Mouse (Mus musculus) C2C12 (cell line): Measurements from ENCODE around the gene Diaph3. TPM values are rescaled to one million over a fixed set of nuclear protein-coding genes. Genes with fewer than 3 reads are reported as not detected.

Experiments
- H3K27me3 ChIP-seq: one replicate; pipeline ENCODE4 v1.6.1; 2011; ENCODE audit not compliant: control insufficient read depth, insufficient read depth, insufficient read length
- H3K36me3 ChIP-seq: one replicate; pipeline ENCODE4 v1.6.1; 2011; ENCODE audit not compliant: control insufficient read depth, insufficient read depth
- H3K4me3 ChIP-seq: one replicate; pipeline ENCODE4 v1.5.1; 2011; ENCODE audit warnings: mild to moderate bottlenecking, control low read depth; ENCODE audit not compliant: poor library complexity, insufficient read depth, severe bottlenecking
- H3K79me2 ChIP-seq: one replicate; pipeline ENCODE4 v1.6.1; 2011; ENCODE audit not compliant: control insufficient read depth, insufficient read depth
- H3K79me3 ChIP-seq: one replicate; pipeline ENCODE4 v1.6.1; 2011; ENCODE audit warnings: low read depth, control low read depth
- H3ac ChIP-seq: one replicate; pipeline ENCODE3; 2011; ENCODE audit warnings: low read depth; ENCODE audit not compliant: control insufficient read depth, insufficient read length
- CEBPB ChIP-seq: IDR thresholded peaks from one replicate; pipeline ENCODE4 v1.6.1; 2011; ENCODE audit warnings: low read depth, mild to moderate bottlenecking, control low read depth, moderate library complexity
- CTCF ChIP-seq: IDR thresholded peaks from one replicate; pipeline ENCODE4 v1.5.1; 2011; ENCODE audit not compliant: control insufficient read depth, insufficient read depth, insufficient read length
- FOSL1 ChIP-seq: IDR thresholded peaks from one replicate; pipeline ENCODE4 v1.8.0; 2011; ENCODE audit warnings: mild to moderate bottlenecking, low read length; ENCODE audit not compliant: poor library complexity, insufficient read depth, severe bottlenecking
- MAX ChIP-seq: IDR thresholded peaks from one replicate; pipeline ENCODE4 v1.6.1; 2011; ENCODE audit warnings: mild to moderate bottlenecking, control low read depth
- MYOD1 ChIP-seq: IDR thresholded peaks from one replicate; pipeline ENCODE4 v1.6.1; 2011; ENCODE audit warnings: low read depth; ENCODE audit not compliant: control insufficient read depth, insufficient read length
- MYOG ChIP-seq: IDR thresholded peaks from one replicate; pipeline ENCODE4 v1.6.1; 2011; ENCODE audit not compliant: control insufficient read depth, insufficient read length; ENCODE audit errors: extremely low read depth
- USF1 ChIP-seq: IDR thresholded peaks from one replicate; pipeline ENCODE4 v1.6.1; 2011; ENCODE audit warnings: low read depth, mild to moderate bottlenecking, control low read depth, moderate library complexity
- polyA plus RNA-seq: library from polyadenylated mRNA; unstranded; fragments of >200 nt; fragmentation: generic; extraction: Trizol; gene quantifications from one replicate; pipeline ENCODE4 v1.2.1, GENCODE M21; 2012; ENCODE audit warnings: missing spikeins

Gene Diaph3
- polyA plus RNA-seq, 1 experiment = 14.3 TPM

DNA sequence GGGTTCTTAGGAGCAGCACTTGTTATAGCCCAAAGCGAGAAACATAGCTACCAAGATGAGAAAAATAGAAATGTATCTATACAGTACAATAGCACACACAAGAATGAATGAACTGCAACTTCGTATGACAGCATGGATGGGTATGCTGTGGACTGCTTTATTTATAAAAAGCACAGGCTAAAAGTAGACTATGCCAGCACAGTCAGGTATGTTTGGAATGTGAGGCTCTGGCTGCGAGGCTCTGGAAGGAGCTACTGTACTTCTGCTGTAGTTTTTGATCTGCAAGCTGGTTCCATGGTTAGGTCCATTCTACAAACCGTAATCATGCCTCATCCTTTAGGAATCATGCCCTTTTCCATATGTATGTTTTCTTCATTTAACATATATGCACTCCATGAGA lies 383.9 kb downstream of the Diaph3 start:
- no peaks in the 10 kb centered on the region for H3K79me2 ChIP-seq
- no peak overlapping the region for H3ac ChIP-seq
- no peaks in the 10 kb centered on the region for H3K27me3 ChIP-seq
- no peak overlapping the region for H3K4me3 ChIP-seq
- no peaks in the 10 kb centered on the region for H3K79me3 ChIP-seq
- TF ChIP-seq USF1 (no peak), FOSL1 (no peak), MAX (no peak), CTCF (no peak), CEBPB (no peak), MYOG (no peak), MYOD1 (no peak)
- H3K36me3 ChIP-seq = no peaks in the 10 kb centered on the region

DNA sequence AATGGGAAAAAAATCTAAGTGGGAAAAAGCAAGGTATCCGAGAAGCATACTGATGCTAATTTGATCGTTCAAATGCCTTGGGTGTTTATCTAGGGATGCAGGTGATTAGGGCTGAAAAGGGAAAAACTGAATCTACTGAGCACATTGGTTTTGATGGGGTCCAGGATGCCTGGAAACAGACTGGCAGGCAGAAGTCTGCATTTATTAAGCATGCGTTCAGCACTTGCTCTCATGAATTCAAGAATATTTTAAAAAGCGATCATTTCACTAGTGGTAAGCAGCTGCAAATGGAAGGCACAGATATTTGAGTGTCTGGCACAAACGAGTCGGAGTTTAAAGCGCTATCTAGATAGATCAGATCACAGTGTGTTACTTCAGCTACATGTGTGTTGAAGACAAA lies 390.7 kb downstream of the Diaph3 start:
- TF ChIP-seq FOSL1 (no peak), CTCF (no peak), MYOD1 (no peak), USF1 (no peak), MYOG (no peak)
- Histone ChIP-seq H3K4me3 (no peak overlapping the region), H3ac (no peak overlapping the region), H3K79me2 (no peaks in the 10 kb centered on the region), H3K36me3 (no peaks in the 10 kb centered on the region), H3K27me3 (no peaks in the 10 kb centered on the region), H3K79me3 (no peaks in the 10 kb centered on the region)

DNA sequence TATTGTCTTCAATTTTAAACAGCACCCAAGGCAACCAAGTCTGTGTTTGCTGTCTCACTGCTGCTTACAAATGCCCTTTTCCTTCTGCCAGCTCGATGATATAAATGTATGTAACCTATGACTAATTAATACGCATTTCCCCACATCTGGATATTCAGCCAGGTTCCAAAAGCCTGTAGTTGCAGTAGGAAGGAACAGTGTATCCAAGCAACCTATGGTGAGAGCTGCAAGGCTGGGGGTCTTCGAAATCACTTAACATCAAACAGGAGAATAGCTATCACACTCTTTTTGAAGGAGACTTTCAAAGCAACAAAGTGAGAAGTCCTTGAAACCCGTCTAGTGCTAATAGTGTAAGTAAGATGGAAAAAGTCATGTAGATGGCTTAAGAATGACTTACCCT lies 391.6 kb downstream of the Diaph3 start:
- Histone ChIP-seq H3K79me2 (no peaks in the 10 kb centered on the region), H3K27me3 (no peaks in the 10 kb centered on the region), H3K79me3 (no peaks in the 10 kb centered on the region), H3K4me3 (no peak overlapping the region), H3ac (no peak overlapping the region), H3K36me3 (no peaks in the 10 kb centered on the region)
- TF ChIP-seq FOSL1 (no peak), MAX (no peak), MYOG (no peak), CTCF (no peak), MYOD1 (no peak), USF1 (no peak)

DNA sequence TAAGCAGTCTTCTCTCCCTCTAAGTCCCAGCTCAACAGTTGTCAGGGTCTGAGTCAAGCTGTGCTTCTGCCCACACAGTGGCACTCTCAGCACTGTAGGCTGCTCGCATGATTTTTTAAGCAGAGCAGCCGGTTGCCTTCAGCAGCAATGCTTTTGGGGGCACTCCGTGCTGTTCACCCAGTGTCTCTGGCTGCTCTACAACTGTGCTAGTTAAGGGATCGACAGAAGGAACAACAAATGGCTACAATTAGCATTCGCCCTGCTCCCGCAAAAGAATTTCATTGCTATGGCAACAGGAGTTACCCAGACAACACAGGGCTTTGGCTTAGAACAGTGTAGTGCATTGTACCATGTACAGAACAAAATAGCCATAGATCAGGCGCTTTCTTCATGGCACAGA lies 392.2 kb downstream of the Diaph3 start:
- Histone ChIP-seq H3K36me3 (no peaks in the 10 kb centered on the region), H3K4me3 (no peak overlapping the region), H3K79me3 (no peaks in the 10 kb centered on the region), H3K79me2 (no peaks in the 10 kb centered on the region), H3ac (no peak overlapping the region), H3K27me3 (no peaks in the 10 kb centered on the region)
- TF ChIP-seq MYOD1 (no peak), FOSL1 (no peak)

DNA sequence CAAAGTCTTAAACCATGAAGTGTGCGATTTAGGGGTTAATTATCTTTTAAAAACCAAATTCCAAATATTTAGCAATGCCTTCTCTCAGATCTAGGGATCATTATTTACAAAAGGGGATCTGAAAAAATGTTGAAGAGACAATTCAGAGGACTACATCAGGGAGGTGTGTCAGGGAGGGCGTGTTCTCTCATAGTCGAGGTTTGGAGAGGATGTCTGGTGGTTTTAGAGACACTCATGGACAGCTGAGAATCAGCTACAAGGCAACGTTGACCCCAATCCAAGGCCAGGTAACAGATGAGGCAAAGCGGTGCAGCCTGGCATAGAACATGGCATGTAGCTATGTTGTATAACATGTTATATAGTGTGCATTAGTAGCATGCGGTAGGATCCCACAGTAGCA lies 396.5 kb downstream of the Diaph3 start:
- H3ac ChIP-seq = no peak overlapping the region
- no peaks in the 10 kb centered on the region for H3K27me3 ChIP-seq
- H3K79me3 ChIP-seq = no peaks in the 10 kb centered on the region
- H3K36me3 ChIP-seq = no peaks in the 10 kb centered on the region
- TF ChIP-seq USF1 = no peak
- H3K4me3 ChIP-seq = no peak overlapping the region
- H3K79me2 ChIP-seq = no peaks in the 10 kb centered on the region

DNA sequence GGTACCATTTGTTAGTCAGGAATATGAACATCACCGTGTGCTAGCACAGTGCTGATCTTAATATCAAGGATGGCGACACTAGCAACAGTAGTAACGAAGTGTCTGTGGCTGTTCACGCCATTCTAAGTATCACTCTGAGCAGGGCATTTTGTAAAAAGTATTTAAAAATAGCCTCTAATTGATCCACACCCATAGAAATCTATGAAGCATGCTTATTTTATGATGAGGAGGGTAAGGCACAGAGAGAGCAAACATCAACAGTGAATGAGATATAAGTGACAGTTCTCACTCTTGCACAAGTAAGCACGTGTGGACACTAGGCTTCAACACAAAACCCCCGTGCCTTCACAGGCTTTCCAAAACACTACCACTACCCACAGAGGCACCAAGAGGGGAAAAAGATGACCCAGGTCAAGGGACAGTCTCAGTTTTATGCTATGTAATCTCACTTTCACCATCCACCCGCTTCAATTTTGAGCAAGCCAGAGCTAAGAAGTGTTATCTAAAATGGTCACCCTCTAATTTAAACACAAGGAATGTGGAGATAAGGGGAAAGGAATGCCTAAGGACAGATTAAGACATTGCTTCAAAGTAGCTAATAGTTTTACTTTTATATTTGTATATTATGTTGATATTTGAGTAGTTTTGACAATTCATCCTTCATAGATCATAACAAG lies 399.0 kb downstream of the Diaph3 start:
- H3ac ChIP-seq = no peak overlapping the region
- no peaks in the 10 kb centered on the region for H3K27me3 ChIP-seq
- no peaks in the 10 kb centered on the region for H3K79me2 ChIP-seq
- H3K4me3 ChIP-seq = no peak overlapping the region
- H3K36me3 ChIP-seq = no peaks in the 10 kb centered on the region
- no peaks in the 10 kb centered on the region for H3K79me3 ChIP-seq
- no peak for TF ChIP-seq USF1
- no peak for TF ChIP-seq MAX
- TF ChIP-seq MYOD1 = no peak
- TF ChIP-seq FOSL1 = no peak
- no peak for TF ChIP-seq MYOG
- no peak for TF ChIP-seq CTCF
- TF ChIP-seq CEBPB = no peak
